Mouse (Mus musculus) embryonic fibroblast, embryonic 13.5 days (primary cell): ENCODE results near the gene Pklr. TPM values are rescaled to one million over a fixed set of nuclear protein-coding genes. Genes with fewer than 3 reads are reported as not detected.

Experiments
- H3K27ac ChIP-seq: 2 replicates; pipeline ENCODE4 v1.5.1; 2012; ENCODE audit warnings: low read length, control low read depth, inconsistent platforms; ENCODE audit not compliant: insufficient read depth
- H3K4me1 ChIP-seq: 2 replicates; pipeline ENCODE4 v1.6.1; 2011; ENCODE audit warnings: low read length; ENCODE audit not compliant: control insufficient read depth, insufficient read depth
- H3K4me3 ChIP-seq: 2 replicates; pipeline ENCODE4 v1.5.1; 2011; ENCODE audit warnings: mild to moderate bottlenecking, control low read depth, low read length; ENCODE audit not compliant: insufficient read depth
- CTCF ChIP-seq: IDR thresholded peaks from 2 replicates; pipeline ENCODE4 v1.5.1; 2011; ENCODE audit warnings: mild to moderate bottlenecking, control low read depth, low read length, moderate library complexity, borderline replicate concordance; ENCODE audit not compliant: insufficient read depth
- POLR2A ChIP-seq: IDR thresholded peaks from 2 replicates; pipeline ENCODE4 v1.6.1; 2011; ENCODE audit warnings: low read depth, mild to moderate bottlenecking, control low read depth, low read length, moderate library complexity
- polyA plus RNA-seq: library from polyadenylated mRNA; stranded (reverse); fragments of >200 nt; gene quantifications from 2 replicates; pipeline ENCODE4 v1.2.4, GENCODE M21; 2011; ENCODE audit warnings: low read depth; ENCODE audit not compliant: missing spikeins, insufficient read length

The Pklr gene
- polyA plus RNA-seq, 1 experiment, result not detected

- H3K4me3 ChIP-seq, result peak within 1 kb of the TSS; percentile 88
- 0 out of 2 replicates have a peak, but pooled peaks cover 4% of the 10 kb centered on the region for H3K4me1 ChIP-seq
- peak within 1 kb of the TSS; percentile 16 for H3K27ac ChIP-seq
- no peak for TF ChIP-seq CTCF
- no peak for TF ChIP-seq POLR2A
These were observed 35.1 kb upstream of the Pklr start, which contains the start of gene Gm43738 for GRCm38 (mm10) chr3:89100811-89101210. Gene Gm43738, minus strand, starts transcription at chr3:89101099.

GRCm38 (mm10) chr3:89101459-89101811 is 34.5 kb upstream of the Pklr start:
- H3K4me3 ChIP-seq, result peak overlapping the region; percentile 88
- peak overlapping the region; percentile 16 for H3K27ac ChIP-seq
- TF ChIP-seq CTCF, result no peak
- no peak for TF ChIP-seq POLR2A
- 0 out of 2 replicates have a peak, but pooled peaks cover 4% of the 10 kb centered on the region for H3K4me1 ChIP-seq

- Histone ChIP-seq H3K27ac (peak within 1 kb of the TSS; percentile 74), H3K4me3 (peak within 1 kb of the TSS; percentile 88), H3K4me1 (0 out of 2 replicates have a peak, but pooled peaks cover 4% of the 10 kb centered on the region)
- TF ChIP-seq CTCF (no peak), POLR2A (peak; percentile 67)
These were observed 34.0 kb upstream of the Pklr start, which contains the start of gene Fdps for GRCm38 (mm10) chr3:89101812-89102494. Gene Fdps, minus strand, starts transcription at chr3:89101959.

GRCm38 (mm10) chr3:89102495-89103290 is 33.2 kb upstream of the Pklr start:
- no peak overlapping the region for H3K4me3 ChIP-seq
- 0 out of 2 replicates have a peak, but pooled peaks cover 4% of the 10 kb centered on the region for H3K4me1 ChIP-seq
- H3K27ac ChIP-seq, result peak overlapping the region; percentile 74
- no peak for TF ChIP-seq CTCF
- no peak for TF ChIP-seq POLR2A

- TF ChIP-seq POLR2A (no peak), CTCF (no peak)
- no peak overlapping the region for H3K27ac ChIP-seq
- H3K4me3 ChIP-seq, result no peak overlapping the region
- 0 out of 2 replicates have a peak, but pooled peaks cover 2% of the 10 kb centered on the region for H3K4me1 ChIP-seq
These were observed 32.7 kb upstream of the Pklr start for GRCm38 (mm10) chr3:89103291-89103595.

GRCm38 (mm10) chr3:89106881-89107280 is 29.1 kb upstream of the Pklr start:
- Histone ChIP-seq H3K27ac (no peak overlapping the region), H3K4me3 (no peak overlapping the region), H3K4me1 (no peaks in the 10 kb centered on the region)
- TF ChIP-seq CTCF (no peak), POLR2A (no peak)

GRCm38 (mm10) chr3:89107545-89107944 is 28.4 kb upstream of the Pklr start:
- H3K4me3 ChIP-seq, result no peak overlapping the region
- TF ChIP-seq CTCF, result no peak
- TF ChIP-seq POLR2A, result no peak
- H3K27ac ChIP-seq, result no peak overlapping the region
- H3K4me1 ChIP-seq, result no peaks in the 10 kb centered on the region

GRCm38 (mm10) chr3:89108146-89108545 is 27.8 kb upstream of the Pklr start:
- no peak overlapping the region for H3K4me3 ChIP-seq
- no peaks in the 10 kb centered on the region for H3K4me1 ChIP-seq
- TF ChIP-seq CTCF (no peak), POLR2A (no peak)
- no peak overlapping the region for H3K27ac ChIP-seq

GRCm38 (mm10) chr3:89113058-89113457 is 22.9 kb upstream of the Pklr start:
- no peak overlapping the region for H3K27ac ChIP-seq
- no peak overlapping the region for H3K4me3 ChIP-seq
- H3K4me1 ChIP-seq, result no peaks in the 10 kb centered on the region
- TF ChIP-seq POLR2A (no peak), CTCF (no peak)

GRCm38 (mm10) chr3:89115522-89115921 is 20.4 kb upstream of the Pklr start:
- TF ChIP-seq CTCF, result no peak
- TF ChIP-seq POLR2A, result no peak
- no peaks in the 10 kb centered on the region for H3K4me1 ChIP-seq
- no peak overlapping the region for H3K27ac ChIP-seq
- no peak overlapping the region for H3K4me3 ChIP-seq
